Mouse (Mus musculus) 3134 (cell line): ENCODE data around the gene Pyroxd1.
A peak's percentile ranks its signal among the peaks of the same experiment; 100 is the strongest.

Experiments used
- DNase-seq: peaks from one replicate; pipeline ENCODE4 v3.0.0-alpha.2; 2011; ENCODE audit warnings: low spot score; ENCODE audit not compliant: insufficient read length; ENCODE audit errors: extremely low read depth

Pyroxd1 gene

DNA sequence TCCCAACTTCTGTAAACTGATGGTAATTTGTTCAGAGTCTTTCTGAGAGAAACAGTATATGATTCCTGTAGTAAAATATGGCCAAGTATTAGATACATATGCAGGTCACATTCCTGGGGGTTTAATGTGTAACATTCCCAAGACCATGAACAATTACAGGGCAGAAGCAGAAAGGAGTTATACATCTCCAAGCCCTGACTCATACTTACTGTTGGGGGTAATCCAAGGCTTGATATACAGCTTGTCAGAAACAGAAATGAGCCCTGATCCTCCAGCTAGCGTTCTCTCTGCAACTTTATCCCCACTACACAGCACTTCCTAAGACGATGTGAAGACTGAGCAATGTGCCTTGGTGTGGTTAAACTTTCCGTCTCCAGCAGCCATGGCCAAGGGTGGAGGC, 22.1 kb downstream of the Pyroxd1 start:
- DNase-seq = no peak

DNA sequence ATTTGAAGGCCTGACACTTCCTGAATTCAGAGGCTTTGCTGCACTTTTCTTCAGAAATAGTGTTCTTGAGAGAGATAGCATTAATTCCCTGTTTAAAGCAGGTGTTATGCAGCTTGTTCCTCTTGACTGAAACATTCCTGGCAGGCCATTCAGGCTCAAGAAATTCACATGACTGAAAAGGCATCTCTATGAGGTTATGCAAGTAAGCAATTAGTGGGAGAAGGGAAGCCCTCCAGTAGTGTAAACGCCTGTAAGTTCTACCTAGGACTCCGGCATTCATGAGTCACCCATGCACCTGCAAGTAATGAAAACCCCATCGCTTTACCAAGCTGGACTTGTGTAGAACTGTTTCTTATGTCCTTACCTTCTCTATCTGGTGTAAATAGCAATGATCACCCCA, 24.1 kb downstream of the Pyroxd1 start:
- DNase-seq = no peak

DNA sequence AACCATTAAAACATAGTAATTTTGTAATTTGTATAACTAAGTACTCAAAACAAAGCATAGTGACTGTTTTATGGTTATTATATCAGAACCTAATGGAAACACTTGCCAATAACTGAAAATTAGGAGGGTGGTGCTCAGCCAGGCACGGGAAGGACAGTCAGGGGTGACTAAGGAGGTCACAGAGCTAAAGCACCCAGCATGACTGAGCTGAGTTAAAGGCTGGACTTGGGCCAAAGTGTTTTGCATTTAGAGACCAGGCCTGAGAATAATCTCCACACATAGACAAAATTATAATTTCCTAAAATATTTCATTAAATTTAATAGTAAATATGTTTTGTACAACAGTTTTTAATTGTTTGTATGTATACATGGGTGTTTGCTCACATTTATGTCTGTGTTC, 31.6 kb downstream of the Pyroxd1 start:
- no peak for DNase-seq

DNA sequence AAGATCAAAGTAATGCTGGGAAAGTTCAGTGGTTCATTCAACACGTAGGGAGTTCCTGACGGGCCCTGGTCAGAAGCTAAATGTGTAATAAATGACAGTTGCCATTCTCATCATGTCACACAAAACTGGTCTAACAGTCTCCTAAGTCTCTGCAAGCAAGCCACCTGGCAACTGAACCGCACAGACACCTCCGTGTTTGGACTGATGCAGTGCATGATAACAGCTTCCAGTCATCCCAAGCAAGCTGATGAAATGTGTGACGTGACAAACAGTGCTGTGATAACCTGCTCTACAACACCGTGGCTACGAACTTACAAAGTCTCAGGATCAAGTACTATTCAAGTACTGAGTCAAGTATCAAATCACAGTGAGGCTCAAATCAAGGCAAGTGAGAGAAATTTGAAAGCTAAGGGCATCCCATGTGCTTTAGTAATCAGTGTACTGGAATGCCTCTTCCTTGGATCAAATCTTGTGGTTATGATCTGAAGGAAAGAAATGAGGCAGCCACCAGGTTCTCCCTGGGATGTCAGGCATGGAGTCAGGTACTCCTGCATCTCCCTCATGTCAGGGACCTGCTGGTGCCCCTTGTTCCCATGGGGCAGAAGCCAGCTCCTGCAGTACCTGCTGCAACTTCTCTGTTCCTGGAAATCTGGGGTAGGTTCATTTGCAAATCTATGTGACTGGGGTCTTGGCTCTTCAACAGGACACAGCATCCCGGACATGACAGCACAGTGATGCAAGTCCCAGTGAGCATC, 33.3 kb downstream of the Pyroxd1 start:
- DNase-seq = no peak

DNA sequence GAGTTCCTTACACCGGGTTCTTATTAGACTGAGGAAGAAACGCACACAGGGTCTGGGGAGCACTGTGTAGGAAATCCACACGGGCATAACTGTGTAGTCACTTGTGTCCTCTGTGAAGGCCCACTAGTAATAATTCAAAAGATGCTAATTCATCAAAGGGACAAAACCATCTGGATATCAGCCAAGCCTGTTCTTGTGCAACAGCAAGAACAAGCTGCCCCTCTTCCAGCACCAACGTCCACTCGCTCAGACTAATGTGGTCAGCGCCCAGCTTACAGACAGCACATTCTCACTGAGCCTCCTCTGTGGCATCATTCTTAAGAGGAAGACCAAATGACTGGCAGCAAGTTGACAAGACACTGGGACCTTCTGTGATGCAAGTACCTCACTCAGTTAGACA, 34.5 kb downstream of the Pyroxd1 start:
- no peak for DNase-seq

DNA sequence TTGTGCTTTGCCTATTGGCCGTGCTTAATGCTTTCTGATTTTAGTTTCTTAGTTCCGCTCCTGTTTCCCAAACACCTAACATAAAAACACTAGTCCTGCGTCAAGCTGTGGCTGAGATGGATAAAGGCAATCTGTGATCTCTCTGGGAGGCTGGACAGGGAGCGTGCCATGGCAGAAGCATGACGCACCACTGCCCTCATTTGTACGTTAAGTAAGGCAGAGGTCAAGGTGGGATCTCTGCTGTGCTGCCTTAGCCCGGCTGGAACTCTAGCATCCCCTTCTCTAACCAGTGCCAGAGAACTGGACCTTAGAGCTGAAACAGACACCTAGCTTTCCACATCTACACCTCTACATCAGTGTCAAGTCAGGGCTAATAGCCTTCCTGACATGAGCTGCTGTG, 36.2 kb downstream of the Pyroxd1 start:
- DNase-seq = no peak

DNA sequence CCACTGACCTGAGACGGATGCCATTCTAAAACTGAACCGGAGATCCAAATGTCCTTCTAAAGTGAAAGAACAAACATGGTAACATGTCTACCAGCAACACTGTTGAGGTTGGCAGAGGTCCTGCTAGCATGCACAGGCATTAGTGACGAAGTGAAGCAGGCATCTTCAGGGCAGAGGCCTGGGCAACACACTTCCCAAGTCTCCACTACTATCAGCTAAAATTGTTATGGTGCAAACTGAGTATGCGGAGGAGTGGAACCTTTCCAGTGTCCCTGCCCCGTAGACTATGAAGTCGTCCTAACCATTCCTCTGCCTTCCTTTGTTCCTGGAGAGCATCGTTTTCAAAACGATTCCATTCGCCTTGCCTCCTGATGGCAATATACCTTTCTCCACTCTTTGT, 39.1 kb downstream of the Pyroxd1 start:
- no peak for DNase-seq

DNA sequence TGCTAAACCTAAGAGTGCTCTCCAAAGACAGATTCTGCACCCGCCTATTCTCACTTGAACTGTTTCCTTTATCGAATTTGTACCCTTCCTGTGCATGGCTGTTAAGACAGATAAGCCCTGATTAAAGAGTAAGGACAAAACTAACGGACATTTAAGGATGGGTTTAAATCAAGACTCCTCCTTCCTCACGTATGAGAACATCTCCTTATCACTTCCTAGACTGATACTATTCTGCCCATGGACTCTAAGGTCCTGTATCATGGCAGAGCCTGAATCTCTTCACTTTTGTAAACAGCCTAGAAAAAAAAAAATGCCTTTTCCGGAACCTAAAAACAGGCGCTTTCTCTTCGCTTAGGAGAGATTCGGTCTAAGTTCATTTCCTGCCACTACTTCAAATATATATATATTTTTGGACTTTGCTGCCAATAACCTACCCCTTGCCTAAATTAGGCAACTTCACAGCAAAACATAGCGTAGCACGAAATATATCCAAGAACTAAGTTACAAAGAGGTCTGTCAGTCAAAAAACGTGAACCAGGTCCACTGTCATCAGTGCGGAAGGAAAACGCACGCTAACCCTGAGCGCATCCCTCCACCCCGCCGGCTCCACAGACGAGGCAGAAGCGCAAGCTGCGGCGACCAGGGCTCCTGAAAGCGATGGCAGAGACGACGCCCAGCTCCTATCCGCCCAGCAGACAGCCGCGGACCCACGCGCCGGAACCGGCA, 41.0 kb downstream of the Pyroxd1 start:
- no peak for DNase-seq

DNA sequence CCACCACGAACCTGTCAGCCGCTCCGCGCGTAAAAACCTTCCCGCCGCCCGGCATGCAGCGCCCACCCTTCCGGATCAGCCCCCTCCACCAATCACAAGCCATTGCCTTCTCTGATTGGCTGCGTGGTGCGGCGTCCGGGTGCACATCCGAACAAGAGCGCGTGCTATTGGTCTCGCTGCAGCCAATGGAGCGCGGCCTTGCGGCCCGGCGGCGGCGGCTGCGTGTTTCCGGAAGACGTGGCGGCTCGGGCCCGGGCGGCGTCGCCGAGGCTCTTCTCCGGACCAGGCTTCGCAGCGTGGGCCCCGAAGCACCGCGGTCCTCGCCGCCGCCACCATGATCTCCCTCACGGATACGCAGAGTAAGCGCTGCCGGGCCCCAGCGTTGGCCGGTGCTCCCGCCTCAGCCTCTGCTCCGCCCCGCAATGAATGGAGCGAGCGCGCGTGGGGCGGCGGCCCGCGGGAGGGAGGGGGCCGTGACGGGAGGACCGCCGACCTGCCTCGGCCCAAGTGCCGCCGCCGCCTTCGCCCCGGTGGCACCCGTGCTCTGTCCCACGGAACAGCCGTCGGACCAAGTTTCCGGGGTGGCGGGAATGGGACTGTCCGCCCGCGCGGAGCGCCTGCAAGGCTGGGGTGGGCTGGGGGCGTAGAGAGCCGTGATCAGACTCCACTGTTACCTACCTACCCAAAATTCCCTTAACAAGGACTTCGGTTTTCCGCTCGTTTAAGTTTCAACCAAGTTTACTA, 41.7 kb downstream of the Pyroxd1 start, which contains the start of the genes Recql and Golt1b:
TSS of gene Recql (minus strand) at position 77 of the 744 bp plus-strand sequence.
TSS of gene Golt1b (plus strand) at position 211 of the 744 bp plus-strand sequence.
- DNase-seq = peak; percentile 99

DNA sequence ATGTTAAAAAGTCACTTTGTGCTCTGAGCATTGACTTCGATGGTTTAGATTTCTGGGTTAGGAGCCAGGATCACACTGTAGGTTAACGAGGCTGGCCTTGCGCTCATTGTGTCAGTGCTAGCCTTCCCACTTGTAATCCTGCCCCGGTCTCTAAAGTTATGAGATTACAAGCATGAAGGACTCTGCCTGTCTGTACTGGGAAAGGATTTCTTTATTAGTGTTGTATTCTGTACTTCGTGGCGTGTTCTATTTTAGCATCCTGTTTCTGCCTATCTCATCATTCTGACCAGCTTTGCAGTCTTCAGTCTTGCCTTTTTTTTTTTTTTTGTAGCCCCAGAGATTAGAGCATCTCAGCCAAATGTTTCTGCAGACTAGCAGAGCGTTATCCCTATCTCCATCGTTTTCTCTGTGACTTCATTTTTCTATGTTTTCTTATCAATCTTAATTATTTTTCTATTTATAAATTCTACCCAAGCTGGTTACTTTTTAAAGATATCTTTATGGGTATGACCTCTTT, 42.4 kb downstream of the Pyroxd1 start:
- DNase-seq = no peak

DNA sequence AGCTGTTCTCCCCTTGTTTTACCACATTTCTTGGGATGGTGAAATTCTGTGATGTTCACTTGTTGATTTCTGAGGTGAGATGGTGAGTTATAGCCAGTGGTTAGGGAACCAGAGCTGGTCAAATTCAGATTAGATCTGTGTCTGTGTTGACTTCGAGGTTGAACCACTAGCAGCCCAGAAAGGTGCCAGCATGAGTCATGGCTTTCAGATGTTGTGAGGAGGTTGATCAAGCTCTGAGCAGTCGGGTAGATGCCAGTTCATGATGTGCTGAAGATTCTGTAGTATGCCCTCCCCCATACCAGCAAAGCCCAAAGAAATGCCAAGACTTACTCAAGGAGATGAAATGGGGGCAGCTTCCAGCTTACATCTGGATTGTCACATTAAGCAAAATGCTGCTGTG, 43.6 kb downstream of the Pyroxd1 start:
- DNase-seq = peak; percentile 19

DNA sequence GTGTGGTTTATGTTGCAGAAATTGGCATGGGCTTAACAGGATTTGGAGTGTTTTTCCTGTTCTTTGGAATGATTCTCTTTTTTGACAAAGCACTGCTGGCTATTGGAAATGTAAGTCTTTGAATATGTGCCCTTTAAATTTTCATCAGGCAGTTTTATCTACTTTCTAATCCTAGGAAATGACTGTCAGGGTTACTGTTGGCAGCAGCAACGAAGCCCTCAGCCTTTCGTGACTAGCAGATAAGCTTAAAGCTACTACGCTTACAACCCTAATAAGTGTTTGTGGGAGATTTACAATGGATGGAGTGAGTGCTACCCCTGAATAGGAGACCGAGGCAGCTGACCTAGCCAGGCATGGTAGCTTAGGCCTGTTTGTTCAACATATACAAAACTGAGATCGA, 46.9 kb downstream of the Pyroxd1 start:
- no peak for DNase-seq

DNA sequence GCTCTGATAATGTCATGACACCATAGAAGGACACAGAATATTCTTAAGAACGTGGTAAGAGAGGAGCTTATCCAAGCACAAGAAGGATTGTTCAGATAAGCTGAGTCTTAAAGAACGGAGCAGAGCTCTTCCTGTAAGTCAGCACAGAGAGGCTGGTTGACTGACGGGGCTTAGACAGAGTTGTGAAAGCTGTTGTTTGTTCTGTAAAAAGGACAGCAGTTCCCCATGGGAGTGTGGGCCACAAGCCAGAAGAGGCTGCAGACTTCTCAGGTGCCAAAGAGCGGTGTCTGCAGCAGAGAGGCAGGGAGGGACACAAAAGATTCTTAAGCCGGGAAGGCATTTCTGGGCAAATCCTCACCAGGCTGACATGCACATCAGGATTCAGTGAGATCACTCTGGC, 49.2 kb downstream of the Pyroxd1 start:
- no peak for DNase-seq

DNA sequence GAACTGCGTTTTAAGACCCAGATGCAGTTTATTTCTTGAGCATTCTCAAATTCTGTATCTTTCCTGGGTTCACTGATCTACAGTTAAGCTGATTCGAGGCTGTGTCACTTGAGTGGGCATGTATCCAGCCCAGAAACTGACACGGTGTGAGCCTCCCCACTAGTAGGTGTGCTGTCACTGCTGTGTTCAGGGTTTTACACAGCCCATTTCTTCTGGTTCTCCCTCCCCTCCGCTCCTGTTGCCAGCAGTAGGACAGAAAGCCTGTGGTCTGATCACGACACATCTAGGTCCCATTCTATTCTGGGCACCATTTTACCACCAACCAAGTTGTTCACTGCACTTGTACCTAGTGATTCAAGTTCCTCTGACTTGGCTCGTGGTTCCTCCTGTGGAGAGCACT, 50.3 kb downstream of the Pyroxd1 start:
- no peak for DNase-seq

DNA sequence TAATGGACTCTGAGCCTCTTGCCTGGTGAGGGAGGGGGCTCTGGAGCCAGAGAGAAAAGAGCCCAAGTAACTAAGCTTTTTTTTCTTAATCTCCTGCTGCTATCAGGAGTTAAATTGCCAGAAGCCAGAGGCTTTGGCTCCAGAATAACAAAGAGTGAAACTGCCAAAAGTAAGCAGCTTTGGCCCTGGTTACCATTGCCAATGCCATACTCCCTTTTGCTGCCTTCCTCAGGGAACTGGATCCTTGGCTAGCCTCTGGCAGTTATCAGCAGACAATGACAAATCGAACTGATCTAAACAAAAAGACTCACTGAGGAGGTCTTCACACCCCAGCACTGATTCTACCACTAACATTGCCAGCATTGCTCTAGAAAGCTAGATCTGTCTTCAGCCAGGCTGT, 65.7 kb downstream of the Pyroxd1 start:
- DNase-seq = no peak
